Mouse (Mus musculus): ENCODE data around the gene Glrb. TPM values are rescaled to one million over a fixed set of nuclear protein-coding genes. Genes with fewer than 3 reads are reported as not detected.

Gene Glrb
- polyA plus RNA-seq, 1 experiment from 2014 or later, result 1.7 TPM

GRCm38 (mm10) chr3:80845634-80846033, 67.8 kb downstream of the Glrb start:
- 56% methylated on average over 2 of the region's 2 CpGs for WGBS
- TF ChIP-seq CTCF (IDR thresholded peaks at IDR 0.05; ENCODE audit: low read depth), result no peak
- Histone ChIP-seq H3K4me3 (ENCODE audit: low read depth, low read length) (no peak overlapping the region), H3K4me1 (replicated peaks; ENCODE audit: control insufficient read depth, insufficient read depth, low read length) (no peaks in the 10 kb centered on the region), H3K9ac (ENCODE audit: low read depth, low read length) (no peak overlapping the region), H3K9me3 (ENCODE audit: control insufficient read depth) (no peaks in the 10 kb centered on the region), H3K36me3 (ENCODE audit: control insufficient read depth, insufficient read depth) (no peaks in the 10 kb centered on the region), H3K27ac (ENCODE audit: low read depth, low read length) (no peak overlapping the region), H3K4me2 (replicated peaks; ENCODE audit: low read depth) (no peak overlapping the region), H3K27me3 (replicated peaks; ENCODE audit: control insufficient read depth, insufficient read depth, low read length) (no peaks in the 10 kb centered on the region)
- peak; percentile 99 for ATAC-seq

- Histone ChIP-seq H3K9ac (ENCODE audit: low read depth, low read length) (no peak overlapping the region), H3K9me3 (ENCODE audit: control insufficient read depth) (no peaks in the 10 kb centered on the region), H3K27me3 (replicated peaks; ENCODE audit: control insufficient read depth, insufficient read depth, low read length) (no peaks in the 10 kb centered on the region), H3K4me1 (replicated peaks; ENCODE audit: control insufficient read depth, insufficient read depth, low read length) (no peaks in the 10 kb centered on the region), H3K4me3 (ENCODE audit: low read depth, low read length) (no peak overlapping the region), H3K4me2 (replicated peaks; ENCODE audit: low read depth) (no peak overlapping the region), H3K36me3 (ENCODE audit: control insufficient read depth, insufficient read depth) (no peaks in the 10 kb centered on the region), H3K27ac (ENCODE audit: low read depth, low read length) (no peak overlapping the region)
- no peak for ATAC-seq
- no peak for TF ChIP-seq CTCF (IDR thresholded peaks at IDR 0.05; ENCODE audit: low read depth)
- WGBS, result 80% methylated on average over 5 of the region's 5 CpGs
These were observed 73.6 kb downstream of the Glrb start for GRCm38 (mm10) chr3:80839845-80840244.

- H3K9ac ChIP-seq (ENCODE audit: low read depth, low read length), result no peak overlapping the region
- WGBS, result 47% methylated on average over 3 of the region's 3 CpGs
- H3K36me3 ChIP-seq (ENCODE audit: control insufficient read depth, insufficient read depth), result no peaks in the 10 kb centered on the region
- no peak overlapping the region for H3K4me3 ChIP-seq (ENCODE audit: low read depth, low read length)
- no peak for ATAC-seq
- TF ChIP-seq CTCF (IDR thresholded peaks at IDR 0.05; ENCODE audit: low read depth), result no peak
- H3K27me3 ChIP-seq (replicated peaks; ENCODE audit: control insufficient read depth, insufficient read depth, low read length), result no peaks in the 10 kb centered on the region
- H3K4me2 ChIP-seq (replicated peaks; ENCODE audit: low read depth), result no peak overlapping the region
- no peaks in the 10 kb centered on the region for H3K9me3 ChIP-seq (ENCODE audit: control insufficient read depth)
- no peaks in the 10 kb centered on the region for H3K4me1 ChIP-seq (replicated peaks; ENCODE audit: control insufficient read depth, insufficient read depth, low read length)
- H3K27ac ChIP-seq (ENCODE audit: low read depth, low read length), result no peak overlapping the region
These were observed 75.9 kb downstream of the Glrb start for GRCm38 (mm10) chr3:80837583-80837982.

GRCm38 (mm10) chr3:80823975-80824374, 89.5 kb downstream of the Glrb start:
- H3K4me3 ChIP-seq (ENCODE audit: low read depth, low read length), result no peak overlapping the region
- no peak for TF ChIP-seq CTCF (IDR thresholded peaks at IDR 0.05; ENCODE audit: low read depth)
- no peak for ATAC-seq
- no peak overlapping the region for H3K4me2 ChIP-seq (replicated peaks; ENCODE audit: low read depth)
- H3K27me3 ChIP-seq (replicated peaks; ENCODE audit: control insufficient read depth, insufficient read depth, low read length), result no peaks in the 10 kb centered on the region
- H3K4me1 ChIP-seq (replicated peaks; ENCODE audit: control insufficient read depth, insufficient read depth, low read length), result no peaks in the 10 kb centered on the region
- no peaks in the 10 kb centered on the region for H3K9me3 ChIP-seq (ENCODE audit: control insufficient read depth)
- 89% methylated on average over 1 of the region's 1 CpGs for WGBS
- H3K27ac ChIP-seq (ENCODE audit: low read depth, low read length), result no peak overlapping the region
- H3K36me3 ChIP-seq (ENCODE audit: control insufficient read depth, insufficient read depth), result no peaks in the 10 kb centered on the region
- H3K9ac ChIP-seq (ENCODE audit: low read depth, low read length), result no peak overlapping the region

GRCm38 (mm10) chr3:80818619-80819018, 94.8 kb downstream of the Glrb start:
- Histone ChIP-seq H3K4me2 (replicated peaks; ENCODE audit: low read depth) (no peak overlapping the region), H3K27ac (ENCODE audit: low read depth, low read length) (no peak overlapping the region), H3K4me1 (replicated peaks; ENCODE audit: control insufficient read depth, insufficient read depth, low read length) (no peaks in the 10 kb centered on the region), H3K36me3 (ENCODE audit: control insufficient read depth, insufficient read depth) (no peaks in the 10 kb centered on the region), H3K9me3 (ENCODE audit: control insufficient read depth) (no peaks in the 10 kb centered on the region), H3K27me3 (replicated peaks; ENCODE audit: control insufficient read depth, insufficient read depth, low read length) (no peaks in the 10 kb centered on the region), H3K9ac (ENCODE audit: low read depth, low read length) (no peak overlapping the region), H3K4me3 (ENCODE audit: low read depth, low read length) (no peak overlapping the region)
- 97% methylated on average over 1 of the region's 1 CpGs for WGBS
- no peak for TF ChIP-seq CTCF (IDR thresholded peaks at IDR 0.05; ENCODE audit: low read depth)
- no peak for ATAC-seq

GRCm38 (mm10) chr3:80813734-80814133, 99.7 kb downstream of the Glrb start:
- H3K9ac ChIP-seq (ENCODE audit: low read depth, low read length), result no peak overlapping the region
- no peak overlapping the region for H3K4me2 ChIP-seq (replicated peaks; ENCODE audit: low read depth)
- no peaks in the 10 kb centered on the region for H3K9me3 ChIP-seq (ENCODE audit: control insufficient read depth)
- no peak for TF ChIP-seq CTCF (IDR thresholded peaks at IDR 0.05; ENCODE audit: low read depth)
- no peak overlapping the region for H3K4me3 ChIP-seq (ENCODE audit: low read depth, low read length)
- no peaks in the 10 kb centered on the region for H3K36me3 ChIP-seq (ENCODE audit: control insufficient read depth, insufficient read depth)
- no peaks in the 10 kb centered on the region for H3K27me3 ChIP-seq (replicated peaks; ENCODE audit: control insufficient read depth, insufficient read depth, low read length)
- H3K4me1 ChIP-seq (replicated peaks; ENCODE audit: control insufficient read depth, insufficient read depth, low read length), result no peaks in the 10 kb centered on the region
- no peak for ATAC-seq
- H3K27ac ChIP-seq (ENCODE audit: low read depth, low read length), result no peak overlapping the region

GRCm38 (mm10) chr3:80812237-80812636, 101.2 kb downstream of the Glrb start:
- Histone ChIP-seq H3K9ac (ENCODE audit: low read depth, low read length) (no peak overlapping the region), H3K4me3 (ENCODE audit: low read depth, low read length) (no peak overlapping the region), H3K27ac (ENCODE audit: low read depth, low read length) (no peak overlapping the region), H3K36me3 (ENCODE audit: control insufficient read depth, insufficient read depth) (no peaks in the 10 kb centered on the region), H3K9me3 (ENCODE audit: control insufficient read depth) (no peaks in the 10 kb centered on the region), H3K4me1 (replicated peaks; ENCODE audit: control insufficient read depth, insufficient read depth, low read length) (no peaks in the 10 kb centered on the region), H3K27me3 (replicated peaks; ENCODE audit: control insufficient read depth, insufficient read depth, low read length) (no peaks in the 10 kb centered on the region), H3K4me2 (replicated peaks; ENCODE audit: low read depth) (no peak overlapping the region)
- 69% methylated on average over 3 of the region's 3 CpGs for WGBS
- no peak for TF ChIP-seq CTCF (IDR thresholded peaks at IDR 0.05; ENCODE audit: low read depth)
- no peak for ATAC-seq

Measured in intestine, postnatal 0 days (tissue).